Mouse (Mus musculus) intestine, embryonic 16.5 days (tissue): Measurements from ENCODE around the gene Ehd1. TPM values are rescaled to one million over a fixed set of nuclear protein-coding genes. Genes with fewer than 3 reads are reported as not detected.
A peak's percentile ranks its signal among the peaks of the same experiment; 100 is the strongest.

Source experiments
- ATAC-seq: fragments of 200-750 bp; cut with Nextera tagmentation; 2 replicates; pipeline ENCODE4 v1.8.0; 2017; ENCODE audit warnings: moderate TSS enrichment, moderate library complexity
- H3K27ac ChIP-seq: fragments of 300-500 bp; sonication (generic); 2 replicates; pipeline ENCODE4 v1.5.1; 2014; ENCODE audit warnings: mild to moderate bottlenecking, low read length
- H3K27me3 ChIP-seq: fragments of 300-500 bp; sonication (generic); replicated peaks from 2 replicates; pipeline ENCODE4 v1.6.1; 2014; ENCODE audit warnings: low read length, control low read depth, mixed read lengths; ENCODE audit not compliant: control insufficient read depth, insufficient read depth
- H3K36me3 ChIP-seq: fragments of 300-500 bp; sonication (generic); 2 replicates; pipeline ENCODE4 v1.6.1; 2014; ENCODE audit warnings: low read length, control low read depth; ENCODE audit not compliant: control insufficient read depth, insufficient read depth
- H3K4me1 ChIP-seq: fragments of 300-500 bp; sonication (generic); 2 replicates; pipeline ENCODE4 v1.6.1; 2014; ENCODE audit warnings: low read length, control low read depth, mixed read lengths; ENCODE audit not compliant: control insufficient read depth, insufficient read depth
- H3K4me2 ChIP-seq: fragments of 300-500 bp; sonication (generic); 2 replicates; pipeline ENCODE4 v1.6.1; 2014; ENCODE audit warnings: low read depth, low read length, control low read depth
- H3K4me3 ChIP-seq: fragments of 300-500 bp; sonication (generic); 2 replicates; pipeline ENCODE4 v1.5.1; 2014; ENCODE audit warnings: mild to moderate bottlenecking, low read length
- H3K9ac ChIP-seq: fragments of 300-500 bp; sonication (generic); 2 replicates; pipeline ENCODE4 v1.6.1; 2014; ENCODE audit warnings: low read depth, low read length
- H3K9me3 ChIP-seq: fragments of 300-500 bp; sonication (generic); 2 replicates; pipeline ENCODE4 v1.6.1; 2016; ENCODE audit warnings: low read length, control low read depth; ENCODE audit not compliant: control insufficient read depth
- WGBS: fragments of 180-500 bp; shearing (Covaris S2); extraction: QIAGEN DNeasy Blood & Tissue Kit; methylation state at CpG from one replicate; pipeline ENCODE4 v1.1.7; 2014; 5-methylcytosine and 5-hydroxymethylcytosine counted together
- polyA plus RNA-seq: library from polyadenylated mRNA; unstranded; fragments of >200 nt; fragmentation: Nextera tagmentation; extraction: Ambion mirVana; gene quantifications from 2 replicates; pipeline ENCODE4 v1.2.1, GENCODE M21; 2015

Gene Ehd1
- polyA plus RNA-seq, 1 experiment from 2014 or later = 135 TPM

- no peaks in the 10 kb centered on the region for H3K9me3 ChIP-seq
- peaks cover 23% of the 10 kb centered on the region for H3K36me3 ChIP-seq
- peaks cover 42% of the 10 kb centered on the region for H3K4me1 ChIP-seq
- H3K27me3 ChIP-seq = no peaks in the 10 kb centered on the region
- peak; percentile 93 for ATAC-seq
- H3K4me3 ChIP-seq = no peak overlapping the region
- H3K27ac ChIP-seq = peak overlapping the region; percentile 85
- peak overlapping the region; percentile 37 for H3K9ac ChIP-seq
- WGBS = 54% methylated on average over 9 of the region's 10 CpGs
- H3K4me2 ChIP-seq = 0 out of 2 replicates have a peak overlapping the region, but pooled peaks have one; percentile 14
These were observed 14.7 kb downstream of the Ehd1 start for GRCm38 (mm10) chr19:6291117-6291781.

DNA sequence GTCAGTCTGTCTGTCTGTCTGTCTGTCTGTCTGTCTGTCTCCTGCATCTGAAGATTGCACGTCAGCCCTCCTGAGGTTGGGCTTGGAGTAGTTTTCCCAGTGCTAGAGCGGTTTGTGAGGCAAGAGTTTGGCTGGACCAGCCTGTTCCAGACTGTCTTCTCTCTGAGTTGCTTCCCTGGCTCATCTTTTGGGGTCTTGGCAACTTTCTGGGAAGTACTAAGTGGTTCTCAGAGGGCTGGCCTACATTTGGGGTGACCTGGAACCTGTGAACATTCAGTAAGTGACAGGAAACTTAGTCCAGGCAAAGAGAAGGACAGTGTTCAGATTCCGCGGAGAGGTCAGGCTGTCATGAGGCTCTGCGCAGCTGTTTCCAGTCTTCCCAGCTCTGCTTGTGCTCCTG is 15.7 kb downstream of the Ehd1 start:
- Histone ChIP-seq H3K9me3 (no peaks in the 10 kb centered on the region), H3K27ac (peak overlapping the region; percentile 85), H3K9ac (peak overlapping the region; percentile 37), H3K4me2 (no peak overlapping the region), H3K4me3 (no peak overlapping the region), H3K4me1 (peaks cover 37% of the 10 kb centered on the region), H3K36me3 (peaks cover 22% of the 10 kb centered on the region), H3K27me3 (no peaks in the 10 kb centered on the region)
- 87% methylated on average over 5 of the region's 5 CpGs for WGBS
- ATAC-seq = no peak

DNA sequence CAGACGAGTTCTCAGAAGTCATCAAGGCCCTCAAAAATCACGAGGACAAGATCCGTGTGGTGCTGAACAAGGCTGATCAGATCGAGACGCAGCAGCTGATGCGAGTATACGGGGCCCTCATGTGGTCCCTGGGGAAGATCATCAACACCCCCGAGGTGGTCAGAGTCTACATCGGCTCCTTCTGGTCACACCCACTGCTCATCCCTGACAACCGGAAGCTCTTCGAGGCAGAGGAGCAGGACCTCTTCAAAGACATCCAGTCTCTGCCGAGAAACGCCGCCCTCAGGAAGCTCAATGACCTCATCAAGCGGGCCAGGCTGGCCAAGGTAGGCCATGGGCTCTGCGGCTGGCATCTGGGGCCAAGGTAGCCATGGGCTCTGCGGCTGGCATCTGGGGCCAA is 17.8 kb downstream of the Ehd1 start:
- WGBS = 91% methylated on average over 17 of the region's 17 CpGs

GRCm38 (mm10) chr19:6296551-6297210 is 20.2 kb downstream of the Ehd1 start:
- Histone ChIP-seq H3K27me3 (no peaks in the 10 kb centered on the region), H3K27ac (no peak overlapping the region), H3K9me3 (no peaks in the 10 kb centered on the region), H3K4me2 (no peak overlapping the region), H3K9ac (no peak overlapping the region), H3K36me3 (peaks cover 29% of the 10 kb centered on the region), H3K4me1 (peaks cover 14% of the 10 kb centered on the region), H3K4me3 (no peak overlapping the region)
- ATAC-seq = no peak
- 86% methylated on average over 5 of the region's 5 CpGs for WGBS

More for the DNA sequence above, 17.8 kb downstream of the Ehd1 start:
- no peak for ATAC-seq
- Histone ChIP-seq H3K27ac (no peak overlapping the region), H3K4me3 (no peak overlapping the region), H3K4me2 (no peak overlapping the region), H3K36me3 (peaks cover 31% of the 10 kb centered on the region), H3K4me1 (peaks cover 26% of the 10 kb centered on the region), H3K9me3 (no peaks in the 10 kb centered on the region), H3K9ac (no peak overlapping the region), H3K27me3 (no peaks in the 10 kb centered on the region)

GRCm38 (mm10) chr19:6297641-6298040 is 21.1 kb downstream of the Ehd1 start:
- Histone ChIP-seq H3K4me2 (no peak overlapping the region), H3K9me3 (no peaks in the 10 kb centered on the region), H3K27ac (no peak overlapping the region; the same call in 1 of the 2 replicates), H3K4me3 (no peak overlapping the region), H3K27me3 (no peaks in the 10 kb centered on the region), H3K4me1 (peaks cover 5% of the 10 kb centered on the region), H3K36me3 (peaks cover 29% of the 10 kb centered on the region), H3K9ac (peak overlapping the region; percentile 14; the same call in 1 of the 2 replicates)
- ATAC-seq = peak; percentile 21; the same call in 1 of the 2 replicates
- WGBS = 84% methylated on average over 9 of the region's 9 CpGs

- Histone ChIP-seq H3K27me3 (no peaks in the 10 kb centered on the region), H3K36me3 (peaks cover 29% of the 10 kb centered on the region), H3K4me1 (peaks cover 3% of the 10 kb centered on the region; the same call in 1 of the 2 replicates), H3K9ac (no peak overlapping the region), H3K27ac (no peak overlapping the region), H3K9me3 (no peaks in the 10 kb centered on the region), H3K4me3 (no peak overlapping the region), H3K4me2 (no peak overlapping the region)
- ATAC-seq = no peak
- 76% methylated on average over 4 of the region's 4 CpGs for whole genome bisulfite sequencing
These were observed 22.5 kb downstream of the Ehd1 start for GRCm38 (mm10) chr19:6299003-6299402.

- WGBS = 75% methylated on average over 7 of the region's 7 CpGs
- Histone ChIP-seq H3K4me1 (peaks cover 3% of the 10 kb centered on the region; the same call in 1 of the 2 replicates), H3K27ac (peak overlapping the region; percentile 56)
These were observed 23.1 kb downstream of the Ehd1 start for GRCm38 (mm10) chr19:6299450-6300267.

GRCm38 (mm10) chr19:6300402-6300841 is 23.9 kb downstream of the Ehd1 start:
- peaks cover 3% of the 10 kb centered on the region for H3K4me1 ChIP-seq
- no peaks in the 10 kb centered on the region for H3K27me3 ChIP-seq
- 50% methylated on average over 7 of the region's 7 CpGs for WGBS
- H3K27ac ChIP-seq = no peak overlapping the region
- H3K9ac ChIP-seq = no peak overlapping the region
- H3K4me2 ChIP-seq = no peak overlapping the region
- ATAC-seq = peak; percentile 24; the same call in 1 of the 2 replicates
- H3K9me3 ChIP-seq = no peaks in the 10 kb centered on the region
- peaks cover 20% of the 10 kb centered on the region for H3K36me3 ChIP-seq
- no peak overlapping the region for H3K4me3 ChIP-seq

More at GRCm38 (mm10) chr19:6299450-6300267, 23.1 kb downstream of the Ehd1 start:
- Histone ChIP-seq H3K9ac (0 out of 2 replicates have a peak overlapping the region, but pooled peaks have one; percentile 11), H3K4me3 (no peak overlapping the region), H3K36me3 (peaks cover 27% of the 10 kb centered on the region), H3K27me3 (no peaks in the 10 kb centered on the region), H3K4me2 (no peak overlapping the region), H3K9me3 (no peaks in the 10 kb centered on the region)
- no peak for ATAC-seq

- H3K9me3 ChIP-seq = no peaks in the 10 kb centered on the region
- H3K36me3 ChIP-seq = peaks cover 13% of the 10 kb centered on the region; the same call in 1 of the 2 replicates
- H3K4me2 ChIP-seq = no peak overlapping the region
These were observed 25.6 kb downstream of the Ehd1 start for GRCm38 (mm10) chr19:6302114-6302513.

More at GRCm38 (mm10) chr19:6302114-6302513, 25.6 kb downstream of the Ehd1 start:
- peaks cover 5% of the 10 kb centered on the region for H3K4me1 ChIP-seq
- no peak overlapping the region for H3K9ac ChIP-seq
- no peak overlapping the region for H3K4me3 ChIP-seq
- 93% methylated on average over 5 of the region's 5 CpGs for WGBS
- no peak overlapping the region for H3K27ac ChIP-seq
- H3K27me3 ChIP-seq = no peaks in the 10 kb centered on the region
- ATAC-seq = no peak
